Mouse (Mus musculus): ENCODE data around the gene Eps8l3. TPM values are rescaled to one million over a fixed set of nuclear protein-coding genes. Genes with fewer than 3 reads are reported as not detected.

The Eps8l3 gene
- polyA plus RNA-seq (2012; rRNA removed): 0.03 TPM in 1 of 2 replicates, not detected in the other

GRCm38 (mm10) chr3:107877005-107877404 lies at the start of gene Eps8l3:
Eps8l3 (plus strand) TSS chr3:107877229.

GRCm38 (mm10) chr3:107895720-107896569 lies 18.9 kb downstream of the Eps8l3 start, which contains the start of gene Gstm5:
Gstm5 (plus strand) TSS chr3:107895821.

GRCm38 (mm10) chr3:107931670-107932069 lies 54.6 kb downstream of the Eps8l3 start, which contains the start of gene Gstm7:
Gstm7 (minus strand) TSS chr3:107931817.

Other genes with a start within 250 kb of the Eps8l3 start
- not detected in 2 replicates for gene Gm10961, start 245.9 kb upstream of the Eps8l3 start, polyA plus RNA-seq (2012; rRNA removed)
- gene Strip1, start 245.5 kb upstream of the Eps8l3 start, polyA plus RNA-seq (2012; rRNA removed): 181 and 186 TPM in 2 replicates
- 201 and 208 TPM in 2 replicates for gene Ahcyl1, start 180.7 kb upstream of the Eps8l3 start, polyA plus RNA-seq (2012; rRNA removed)
- gene Csf1, start 116.8 kb upstream of the Eps8l3 start, polyA plus RNA-seq (2012; rRNA removed): 7.5 and 8.0 TPM in 2 replicates
- 158 and 185 TPM in 2 replicates for gene Gstm5, start 18.6 kb downstream of the Eps8l3 start, polyA plus RNA-seq (2012; rRNA removed)
- 40.9 and 45.0 TPM in 2 replicates for gene Gstm7, start 54.6 kb downstream of the Eps8l3 start, polyA plus RNA-seq (2012; rRNA removed)
- gene Gstm6, start 66.5 kb downstream of the Eps8l3 start, polyA plus RNA-seq (2012; rRNA removed): 10.0 and 10.6 TPM in 2 replicates
- gene Gstm3, start 92.1 kb downstream of the Eps8l3 start, polyA plus RNA-seq (2012; rRNA removed): not detected in 2 replicates
- 6.8 and 8.2 TPM in 2 replicates for gene Gstm2, start 109.2 kb downstream of the Eps8l3 start, polyA plus RNA-seq (2012; rRNA removed)
- 86.3 and 90.3 TPM in 2 replicates for gene Gstm1, start 140.7 kb downstream of the Eps8l3 start, polyA plus RNA-seq (2012; rRNA removed)
- gene Gstm4, start 167.7 kb downstream of the Eps8l3 start, polyA plus RNA-seq (2012; rRNA removed): 17.0 and 18.1 TPM in 2 replicates
- 90.2 and 99.8 TPM in 2 replicates for gene Ampd2, start 209.4 kb downstream of the Eps8l3 start, polyA plus RNA-seq (2012; rRNA removed)
- 0.10 and 0.20 TPM in 2 replicates for gene Gnat2, start 215.6 kb downstream of the Eps8l3 start, polyA plus RNA-seq (2012; rRNA removed)